Mouse (Mus musculus) forebrain, embryonic 13.5 days (tissue): Measurements from ENCODE around the gene Aplp2. TPM values are rescaled to one million over a fixed set of nuclear protein-coding genes. Genes with fewer than 3 reads are reported as not detected.
"Not testable (repeated sequence)": the region's sequence is repeated elsewhere in the genome, so short reads cannot be mapped to it uniquely, and the experiment has no call there.

Experiments
- ATAC-seq: fragments of 200-750 bp; cut with Nextera tagmentation; 2 replicates; pipeline ENCODE4 v1.8.0; 2017
- H3K27ac ChIP-seq: fragments of 300-500 bp; sonication (generic); 2 replicates; pipeline ENCODE4 v1.5.1; 2015; ENCODE audit warnings: inconsistent platforms, mild to moderate bottlenecking, moderate library complexity
- H3K27me3 ChIP-seq: fragments of 300-500 bp; sonication (generic); 2 replicates; pipeline ENCODE4 v1.6.1; 2015; ENCODE audit warnings: mild to moderate bottlenecking, inconsistent platforms
- H3K36me3 ChIP-seq: fragments of 300-500 bp; sonication (generic); 2 replicates; pipeline ENCODE4 v1.6.1; 2015; ENCODE audit warnings: mild to moderate bottlenecking, inconsistent platforms; ENCODE audit not compliant: poor library complexity, severe bottlenecking
- H3K4me1 ChIP-seq: fragments of 300-500 bp; sonication (generic); 2 replicates; pipeline ENCODE4 v1.6.1; 2015; ENCODE audit warnings: inconsistent platforms
- H3K4me2 ChIP-seq: fragments of 300-500 bp; sonication (generic); 2 replicates; pipeline ENCODE4 v1.6.1; 2015; ENCODE audit warnings: inconsistent platforms, mild to moderate bottlenecking, moderate library complexity
- H3K4me3 ChIP-seq: fragments of 300-500 bp; sonication (generic); 2 replicates; pipeline ENCODE4 v1.5.1; 2015; ENCODE audit warnings: mild to moderate bottlenecking, inconsistent platforms
- H3K9ac ChIP-seq: fragments of 300-500 bp; sonication (generic); 2 replicates; pipeline ENCODE4 v1.6.1; 2015; ENCODE audit warnings: mild to moderate bottlenecking, inconsistent platforms
- H3K9me3 ChIP-seq: fragments of 300-500 bp; sonication (generic); replicated peaks from 2 replicates; pipeline ENCODE4 v1.6.1; 2016; ENCODE audit warnings: inconsistent platforms
- WGBS: fragments of 180-500 bp; shearing (Covaris S2); methylation state at CpG from one replicate; pipeline ENCODE4 v1.1.7; 2015; 5-methylcytosine and 5-hydroxymethylcytosine counted together
- polyA plus RNA-seq: library from polyadenylated mRNA; unstranded; fragments of >200 nt; fragmentation: Nextera tagmentation; extraction: Ambion mirVana; gene quantifications from 2 replicates; pipeline ENCODE4 v1.2.1, GENCODE M21; 2015

Gene Aplp2
- polyA plus RNA-seq, 1 experiment from 2014 or later = 181 TPM

- 94% methylated on average over 22 of the region's 22 CpGs for WGBS
- no peaks in the 10 kb centered on the region for H3K9me3 ChIP-seq
- no peak overlapping the region for H3K4me2 ChIP-seq
- ATAC-seq = no peak
- peaks cover 61% of the 10 kb centered on the region for H3K36me3 ChIP-seq
- H3K27me3 ChIP-seq = no peaks in the 10 kb centered on the region
- H3K9ac ChIP-seq = no peak overlapping the region
- peaks cover 4% of the 10 kb centered on the region for H3K4me1 ChIP-seq
- no peak overlapping the region for H3K4me3 ChIP-seq
- H3K27ac ChIP-seq = no peak overlapping the region
Observed at GRCm38 (mm10) chr9:31168356-31169093, 43.1 kb downstream of the Aplp2 start.

GRCm38 (mm10) chr9:31167305-31167704 lies 44.3 kb downstream of the Aplp2 start:
- H3K9ac ChIP-seq = no peak overlapping the region
- WGBS = 92% methylated on average over 13 of the region's 13 CpGs
- no peak overlapping the region for H3K4me3 ChIP-seq
- H3K4me1 ChIP-seq = peaks cover 4% of the 10 kb centered on the region
- H3K27me3 ChIP-seq = no peaks in the 10 kb centered on the region
- H3K36me3 ChIP-seq = peaks cover 72% of the 10 kb centered on the region
- H3K27ac ChIP-seq = no peak overlapping the region
- H3K4me2 ChIP-seq = no peak overlapping the region
- H3K9me3 ChIP-seq = no peaks in the 10 kb centered on the region
- ATAC-seq = no peak

GRCm38 (mm10) chr9:31165505-31165904 lies 46.1 kb downstream of the Aplp2 start:
- H3K4me2 ChIP-seq, H3K27me3 ChIP-seq, H3K9me3 ChIP-seq, H3K4me3 ChIP-seq, H3K27ac ChIP-seq, H3K9ac ChIP-seq, H3K4me1 ChIP-seq, ATAC-seq: not testable (repeated sequence)
- peaks cover 79% of the 10 kb centered on the region for H3K36me3 ChIP-seq
- WGBS = 90% methylated on average over 3 of the region's 3 CpGs

- peaks cover 82% of the 10 kb centered on the region for H3K36me3 ChIP-seq
- H3K9ac ChIP-seq = no peak overlapping the region
- H3K9me3 ChIP-seq = no peaks in the 10 kb centered on the region
- no peak overlapping the region for H3K4me2 ChIP-seq
- H3K27me3 ChIP-seq = no peaks in the 10 kb centered on the region
- no peak for ATAC-seq
- no peak overlapping the region for H3K4me3 ChIP-seq
- 96% methylated on average over 1 of the region's 1 CpGs for WGBS
- H3K27ac ChIP-seq = no peak overlapping the region
- no peaks in the 10 kb centered on the region for H3K4me1 ChIP-seq
Observed at GRCm38 (mm10) chr9:31163327-31163726, 48.3 kb downstream of the Aplp2 start.

GRCm38 (mm10) chr9:31162911-31163310 lies 48.7 kb downstream of the Aplp2 start:
- peaks cover 82% of the 10 kb centered on the region for H3K36me3 ChIP-seq
- no peaks in the 10 kb centered on the region for H3K4me1 ChIP-seq
- H3K9me3 ChIP-seq = no peaks in the 10 kb centered on the region
- WGBS = 78% methylated on average over 1 of the region's 1 CpGs
- no peak overlapping the region for H3K4me3 ChIP-seq
- H3K27ac ChIP-seq = no peak overlapping the region
- H3K9ac ChIP-seq = no peak overlapping the region
- H3K27me3 ChIP-seq = no peaks in the 10 kb centered on the region
- ATAC-seq = no peak
- H3K4me2 ChIP-seq = no peak overlapping the region

GRCm38 (mm10) chr9:31159910-31160309 lies 51.7 kb downstream of the Aplp2 start:
- no peaks in the 10 kb centered on the region for H3K27me3 ChIP-seq
- no peaks in the 10 kb centered on the region for H3K4me1 ChIP-seq
- no peak overlapping the region for H3K4me3 ChIP-seq
- 83% methylated on average over 4 of the region's 4 CpGs for WGBS
- H3K4me2 ChIP-seq = no peak overlapping the region
- no peaks in the 10 kb centered on the region for H3K9me3 ChIP-seq
- ATAC-seq = no peak
- no peak overlapping the region for H3K9ac ChIP-seq
- no peak overlapping the region for H3K27ac ChIP-seq
- H3K36me3 ChIP-seq = peaks cover 91% of the 10 kb centered on the region

- H3K9ac ChIP-seq = no peak overlapping the region
- no peaks in the 10 kb centered on the region for H3K4me1 ChIP-seq
- WGBS = 90% methylated on average over 8 of the region's 8 CpGs
- H3K27me3 ChIP-seq = no peaks in the 10 kb centered on the region
- peaks cover 92% of the 10 kb centered on the region for H3K36me3 ChIP-seq
- ATAC-seq = no peak
- H3K27ac ChIP-seq = no peak overlapping the region; the same call in 1 of the 2 replicates
- no peak overlapping the region for H3K4me3 ChIP-seq
- H3K9me3 ChIP-seq = no peaks in the 10 kb centered on the region
- H3K4me2 ChIP-seq = no peak overlapping the region
Observed at GRCm38 (mm10) chr9:31156594-31156993, 55.0 kb downstream of the Aplp2 start.

- peak; percentile 48; the same call in 1 of the 2 replicates for ATAC-seq
Observed at GRCm38 (mm10) chr9:31151050-31151449, 60.6 kb downstream of the Aplp2 start.

GRCm38 (mm10) chr9:31148135-31148534 lies 63.5 kb downstream of the Aplp2 start:
- Histone ChIP-seq H3K9me3 (no peaks in the 10 kb centered on the region), H3K4me1 (no peaks in the 10 kb centered on the region), H3K27me3 (no peaks in the 10 kb centered on the region), H3K4me3 (no peak overlapping the region), H3K36me3 (peaks cover 56% of the 10 kb centered on the region), H3K4me2 (no peak overlapping the region), H3K27ac (no peak overlapping the region), H3K9ac (no peak overlapping the region)
- ATAC-seq = no peak
- 90% methylated on average over 7 of the region's 7 CpGs for WGBS

More at GRCm38 (mm10) chr9:31151050-31151449, 60.6 kb downstream of the Aplp2 start:
- Histone ChIP-seq H3K4me1 (no peaks in the 10 kb centered on the region), H3K27me3 (no peaks in the 10 kb centered on the region), H3K4me3 (no peak overlapping the region), H3K9ac (no peak overlapping the region), H3K27ac (no peak overlapping the region), H3K9me3 (no peaks in the 10 kb centered on the region), H3K36me3 (peaks cover 76% of the 10 kb centered on the region), H3K4me2 (no peak overlapping the region)
- WGBS = 89% methylated on average over 2 of the region's 2 CpGs

GRCm38 (mm10) chr9:31145272-31145925 lies 66.2 kb downstream of the Aplp2 start:
- WGBS = 88% methylated on average over 7 of the region's 7 CpGs
- Histone ChIP-seq H3K4me2 (no peak overlapping the region), H3K27me3 (no peaks in the 10 kb centered on the region), H3K9me3 (no peaks in the 10 kb centered on the region), H3K4me1 (no peaks in the 10 kb centered on the region), H3K9ac (no peak overlapping the region), H3K36me3 (peaks cover 34% of the 10 kb centered on the region), H3K4me3 (no peak overlapping the region), H3K27ac (no peak overlapping the region)
- ATAC-seq = no peak

GRCm38 (mm10) chr9:31142924-31143323 lies 68.7 kb downstream of the Aplp2 start:
- Histone ChIP-seq H3K4me2 (no peak overlapping the region), H3K27me3 (no peaks in the 10 kb centered on the region), H3K36me3 (peaks cover 10% of the 10 kb centered on the region; the same call in 1 of the 2 replicates), H3K9me3 (no peaks in the 10 kb centered on the region), H3K27ac (no peak overlapping the region), H3K4me3 (no peak overlapping the region), H3K4me1 (no peaks in the 10 kb centered on the region), H3K9ac (no peak overlapping the region)
- peak; percentile 33; the same call in 1 of the 2 replicates for ATAC-seq
- 52% methylated on average over 1 of the region's 1 CpGs for WGBS

GRCm38 (mm10) chr9:31133131-31133530 lies 78.5 kb downstream of the Aplp2 start:
- H3K9me3 ChIP-seq = no peaks in the 10 kb centered on the region
- H3K4me2 ChIP-seq = no peak overlapping the region
- no peak overlapping the region for H3K4me3 ChIP-seq
- H3K9ac ChIP-seq = no peak overlapping the region
- no peak overlapping the region for H3K27ac ChIP-seq
- ATAC-seq = no peak
- H3K36me3 ChIP-seq = no peaks in the 10 kb centered on the region
- H3K4me1 ChIP-seq = peaks cover 16% of the 10 kb centered on the region
- peaks cover 67% of the 10 kb centered on the region for H3K27me3 ChIP-seq
- WGBS = 86% methylated on average over 5 of the region's 5 CpGs
